Mouse (Mus musculus) spleen, adult 18-20 months (tissue): ENCODE measurements around the gene Crb2.

Source experiments
- DNase-seq, 2 experiments: peaks; one replicate each; pipeline ENCODE4 v3.0.0; 2022; ENCODE audit warnings: mixed read lengths in 2 of 2

The Crb2 gene

GRCm38 (mm10) chr2:37767080-37767547 lies 8.9 kb upstream of the Crb2 start:
- DNase-seq = peak; percentile 52 to 65

- no peak for DNase-seq
These were observed 8.3 kb upstream of the Crb2 start for GRCm38 (mm10) chr2:37767739-37768138.

GRCm38 (mm10) chr2:37768903-37769302 lies 7.1 kb upstream of the Crb2 start:
- no peak for DNase-seq

- no peak for DNase-seq
These were observed 6.3 kb upstream of the Crb2 start for GRCm38 (mm10) chr2:37769793-37770192.

- DNase-seq = peak; percentile 74 to 93
These were observed 4.3 kb upstream of the Crb2 start for GRCm38 (mm10) chr2:37771618-37772285.

- DNase-seq = no peak
These were observed 1.5 kb upstream of the Crb2 start for GRCm38 (mm10) chr2:37774571-37774970.

- DNase-seq = no peak
These were observed 762 bp downstream of the Crb2 start for GRCm38 (mm10) chr2:37776611-37777411.

- no peak for DNase-seq
These were observed 2.1 kb downstream of the Crb2 start for GRCm38 (mm10) chr2:37777958-37778720.

GRCm38 (mm10) chr2:37780270-37780929 lies 4.4 kb downstream of the Crb2 start:
- DNase-seq = peak; percentile 33 to 35

- no peak for DNase-seq
These were observed 5.4 kb downstream of the Crb2 start for GRCm38 (mm10) chr2:37781421-37781820.

- no peak for DNase-seq
These were observed 6.0 kb downstream of the Crb2 start for GRCm38 (mm10) chr2:37782002-37782401.

- DNase-seq = no peak
These were observed 8.4 kb downstream of the Crb2 start for GRCm38 (mm10) chr2:37784473-37784872.

- DNase-seq = no peak
These were observed 10.4 kb downstream of the Crb2 start for GRCm38 (mm10) chr2:37786461-37786860.

- no peak for DNase-seq
These were observed 12.3 kb downstream of the Crb2 start for GRCm38 (mm10) chr2:37788176-37788962.

- DNase-seq = no peak
These were observed 13.0 kb downstream of the Crb2 start for GRCm38 (mm10) chr2:37789029-37789428.

GRCm38 (mm10) chr2:37789995-37790394 lies 13.9 kb downstream of the Crb2 start:
- no peak for DNase-seq

- no peak for DNase-seq
These were observed 14.7 kb downstream of the Crb2 start for GRCm38 (mm10) chr2:37790738-37791137.

- DNase-seq = no peak
These were observed 15.3 kb downstream of the Crb2 start for GRCm38 (mm10) chr2:37791340-37791739.

GRCm38 (mm10) chr2:37796021-37796420 lies 20.0 kb downstream of the Crb2 start:
- no peak for DNase-seq

GRCm38 (mm10) chr2:37797046-37797445 lies 21.0 kb downstream of the Crb2 start:
- DNase-seq = no peak

- no peak for DNase-seq
These were observed 23.1 kb downstream of the Crb2 start for GRCm38 (mm10) chr2:37799137-37799536.

- DNase-seq = no peak
These were observed 25.6 kb downstream of the Crb2 start for GRCm38 (mm10) chr2:37801687-37802086.
